Mouse (Mus musculus) MEL-GATA-1-ER (cell line): Measurements from ENCODE around the gene Gm10681.
"Not testable (repeated sequence)": the region's sequence is repeated elsewhere in the genome, so short reads cannot be mapped to it uniquely, and the experiment has no call there.

Experiments used
- DNase-seq: peaks from one replicate; pipeline ENCODE4 v3.0.0-alpha.2; 2012; ENCODE audit warnings: low read depth; ENCODE audit errors: extremely low read depth

Gm10681 gene

GRCm38 (mm10) chr3:98522779-98523178 lies 65.8 kb downstream of the Gm10681 start:
- not testable (repeated sequence) for DNase-seq

GRCm38 (mm10) chr3:98510414-98510813 lies 78.2 kb downstream of the Gm10681 start, which contains the start of gene Hsd3b4:
Gene Hsd3b4, minus strand, starts transcription at chr3:98510514.
- DNase-seq = not testable (repeated sequence)

- DNase-seq = not testable (repeated sequence)
Observed at GRCm38 (mm10) chr3:98507229-98507628, 81.4 kb downstream of the Gm10681 start.
